Mouse (Mus musculus): ENCODE measurements at regions not wholly inside any gene's neighbourhood (a gene's known extent, or its start where the extent isn't known, plus 50 kb on each side); places are given as distances from the start of the nearest gene placed in this dataset.

DNA sequence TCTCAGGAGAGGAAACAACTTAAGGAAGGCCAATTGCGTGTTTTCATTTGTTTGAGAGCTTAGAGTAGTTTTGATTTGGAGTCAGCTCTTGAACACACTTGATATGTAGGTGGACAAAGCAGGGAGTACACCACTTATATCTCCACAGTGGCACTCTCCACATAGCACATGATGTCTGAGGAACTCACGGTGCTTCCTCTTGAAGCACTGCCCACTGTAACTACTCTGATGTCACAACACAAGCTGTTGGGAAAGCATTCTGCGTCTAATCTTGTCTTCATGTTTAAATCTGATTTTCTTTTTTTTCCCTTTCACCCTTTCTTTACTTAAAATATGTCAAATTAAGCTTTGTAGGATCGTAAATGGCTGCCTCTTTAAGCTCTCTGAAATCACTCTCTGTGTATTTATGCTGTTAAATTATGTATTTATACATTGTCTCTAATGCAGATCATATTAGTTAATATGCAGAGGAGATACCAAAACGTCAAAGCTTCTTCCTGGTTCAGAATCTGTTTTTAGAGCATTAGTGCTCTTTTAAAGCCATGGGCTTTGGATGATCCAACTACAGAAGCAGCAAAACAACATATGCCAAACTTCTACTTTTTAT is 442.4 kb upstream of the Arglu1 start:
- TF ChIP-seq CTCF (IDR thresholded peaks at IDR 0.05; ENCODE audit: borderline replicate concordance, insufficient read depth, low read depth, low read length): no peak
- no peak for TF ChIP-seq POLR2A (IDR thresholded peaks at IDR 0.05; ENCODE audit: borderline replicate concordance, insufficient read depth, low read length)

Measured in cerebellum, adult 2 months (tissue).